Mouse (Mus musculus): Measurements from ENCODE around the gene Vps13d. TPM values are rescaled to one million over a fixed set of nuclear protein-coding genes. Genes with fewer than 3 reads are reported as not detected.

Gene Vps13d
- polyA plus RNA-seq, 1 experiment from 2014 or later = 6.6 TPM

DNA sequence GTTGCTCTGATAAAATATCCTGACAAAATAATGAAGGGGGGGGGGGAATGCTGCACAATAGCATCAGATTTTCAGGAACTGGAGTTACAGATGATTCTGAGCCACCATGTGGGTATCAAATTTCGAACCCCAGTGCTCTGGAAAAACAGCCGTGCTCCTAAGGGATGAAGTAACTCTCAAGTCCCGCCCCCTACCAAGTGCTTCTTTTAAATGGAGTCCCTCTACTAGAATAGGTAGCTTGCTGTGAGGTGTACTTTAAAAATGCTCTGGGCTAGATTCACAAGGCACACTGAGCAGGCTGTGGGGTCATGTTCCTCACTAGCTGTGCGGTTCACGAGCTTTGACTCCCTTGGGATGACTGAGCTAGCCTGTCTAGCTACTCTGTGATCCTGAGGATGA is 14.9 kb upstream of the Vps13d start:
- no peaks in the 10 kb centered on the region for H3K36me3 ChIP-seq
- H3K4me2 ChIP-seq = no peak overlapping the region
- 0 out of 2 replicates have a peak, but pooled peaks cover 2% of the 10 kb centered on the region for H3K4me1 ChIP-seq
- WGBS = 38% methylated on average over 5 of the region's 5 CpGs
- ATAC-seq (ENCODE audit: extremely low read depth, insufficient number of reproducible peaks, low FRiP score, low TSS enrichment) = no peak
- H3K4me3 ChIP-seq = no peak overlapping the region
- no peaks in the 10 kb centered on the region for H3K9me3 ChIP-seq
- no peaks in the 10 kb centered on the region for H3K27me3 ChIP-seq (replicated peaks)
- no peak overlapping the region for H3K27ac ChIP-seq (replicated peaks)
- no peak overlapping the region for H3K9ac ChIP-seq

GRCm38 (mm10) chr4:145209076-145209689 is 14.4 kb upstream of the Vps13d start:
- Histone ChIP-seq H3K9me3 (no peaks in the 10 kb centered on the region), H3K9ac (no peak overlapping the region), H3K4me2 (no peak overlapping the region), H3K27me3 (replicated peaks) (no peaks in the 10 kb centered on the region), H3K4me1 (no peaks in the 10 kb centered on the region), H3K27ac (replicated peaks) (no peak overlapping the region), H3K36me3 (no peaks in the 10 kb centered on the region), H3K4me3 (no peak overlapping the region)
- 61% methylated on average over 6 of the region's 6 CpGs for WGBS
- no peak for ATAC-seq (ENCODE audit: extremely low read depth, insufficient number of reproducible peaks, low FRiP score, low TSS enrichment)

- Histone ChIP-seq H3K4me1 (no peaks in the 10 kb centered on the region), H3K9me3 (no peaks in the 10 kb centered on the region), H3K4me2 (no peak overlapping the region), H3K9ac (no peak overlapping the region), H3K4me3 (no peak overlapping the region), H3K27ac (replicated peaks) (no peak overlapping the region), H3K36me3 (no peaks in the 10 kb centered on the region), H3K27me3 (replicated peaks) (no peaks in the 10 kb centered on the region)
- no peak for ATAC-seq (ENCODE audit: extremely low read depth, insufficient number of reproducible peaks, low FRiP score, low TSS enrichment)
- 70% methylated on average over 3 of the region's 3 CpGs for WGBS
Measured at GRCm38 (mm10) chr4:145207718-145208371, 13.0 kb upstream of the Vps13d start.

GRCm38 (mm10) chr4:145204779-145205178 is 10.0 kb upstream of the Vps13d start:
- ATAC-seq (ENCODE audit: extremely low read depth, insufficient number of reproducible peaks, low FRiP score, low TSS enrichment) = no peak
- no peaks in the 10 kb centered on the region for H3K27me3 ChIP-seq (replicated peaks)
- no peak overlapping the region for H3K27ac ChIP-seq (replicated peaks)
- H3K4me3 ChIP-seq = no peak overlapping the region
- WGBS = 81% methylated on average over 8 of the region's 8 CpGs
- H3K4me1 ChIP-seq = peaks cover 12% of the 10 kb centered on the region
- no peak overlapping the region for H3K4me2 ChIP-seq
- H3K9me3 ChIP-seq = no peaks in the 10 kb centered on the region
- no peaks in the 10 kb centered on the region for H3K36me3 ChIP-seq
- H3K9ac ChIP-seq = no peak overlapping the region

- Histone ChIP-seq H3K27me3 (replicated peaks) (no peaks in the 10 kb centered on the region), H3K4me3 (no peak overlapping the region), H3K4me1 (peaks cover 17% of the 10 kb centered on the region), H3K9ac (no peak overlapping the region), H3K27ac (replicated peaks) (no peak overlapping the region), H3K4me2 (no peak overlapping the region), H3K9me3 (no peaks in the 10 kb centered on the region), H3K36me3 (no peaks in the 10 kb centered on the region)
- no peak for ATAC-seq (ENCODE audit: extremely low read depth, insufficient number of reproducible peaks, low FRiP score, low TSS enrichment)
- WGBS = 58% methylated on average over 2 of the region's 2 CpGs
Measured at GRCm38 (mm10) chr4:145203305-145203704, 8.5 kb upstream of the Vps13d start.

- no peak for ATAC-seq (ENCODE audit: extremely low read depth, insufficient number of reproducible peaks, low FRiP score, low TSS enrichment)
- H3K27me3 ChIP-seq (replicated peaks) = no peaks in the 10 kb centered on the region
- peaks cover 17% of the 10 kb centered on the region for H3K4me1 ChIP-seq
- no peaks in the 10 kb centered on the region for H3K9me3 ChIP-seq
- no peak overlapping the region; the same call in 1 of the 2 replicates for H3K27ac ChIP-seq (replicated peaks)
- no peak overlapping the region for H3K9ac ChIP-seq
- H3K4me2 ChIP-seq = no peak overlapping the region
- no peaks in the 10 kb centered on the region for H3K36me3 ChIP-seq
- WGBS = 56% methylated on average over 3 of the region's 3 CpGs
- no peak overlapping the region for H3K4me3 ChIP-seq
Measured at GRCm38 (mm10) chr4:145201424-145201823, 6.6 kb upstream of the Vps13d start.

GRCm38 (mm10) chr4:145199982-145200699 is 5.3 kb upstream of the Vps13d start:
- no peaks in the 10 kb centered on the region for H3K9me3 ChIP-seq
- no peaks in the 10 kb centered on the region for H3K27me3 ChIP-seq (replicated peaks)
- peak overlapping the region; percentile 4; the same call in 1 of the 2 replicates for H3K9ac ChIP-seq
- H3K36me3 ChIP-seq = no peaks in the 10 kb centered on the region
- no peak for ATAC-seq (ENCODE audit: extremely low read depth, insufficient number of reproducible peaks, low FRiP score, low TSS enrichment)
- WGBS = 17% methylated on average over 11 of the region's 11 CpGs
- peak overlapping the region; percentile 66 for H3K27ac ChIP-seq (replicated peaks)
- H3K4me3 ChIP-seq = no peak overlapping the region
- peak overlapping the region; percentile 40 for H3K4me2 ChIP-seq
- peaks cover 18% of the 10 kb centered on the region for H3K4me1 ChIP-seq

- H3K4me1 ChIP-seq = peaks cover 39% of the 10 kb centered on the region
- 79% methylated on average over 4 of the region's 4 CpGs for WGBS
- no peak overlapping the region for H3K4me3 ChIP-seq
- H3K36me3 ChIP-seq = no peaks in the 10 kb centered on the region
- no peaks in the 10 kb centered on the region for H3K27me3 ChIP-seq (replicated peaks)
- H3K9me3 ChIP-seq = no peaks in the 10 kb centered on the region
- no peak overlapping the region for H3K9ac ChIP-seq
- no peak overlapping the region for H3K4me2 ChIP-seq
- ATAC-seq (ENCODE audit: extremely low read depth, insufficient number of reproducible peaks, low FRiP score, low TSS enrichment) = no peak
- no peak overlapping the region for H3K27ac ChIP-seq (replicated peaks)
Measured at GRCm38 (mm10) chr4:145196586-145196985, 1.8 kb upstream of the Vps13d start.

DNA sequence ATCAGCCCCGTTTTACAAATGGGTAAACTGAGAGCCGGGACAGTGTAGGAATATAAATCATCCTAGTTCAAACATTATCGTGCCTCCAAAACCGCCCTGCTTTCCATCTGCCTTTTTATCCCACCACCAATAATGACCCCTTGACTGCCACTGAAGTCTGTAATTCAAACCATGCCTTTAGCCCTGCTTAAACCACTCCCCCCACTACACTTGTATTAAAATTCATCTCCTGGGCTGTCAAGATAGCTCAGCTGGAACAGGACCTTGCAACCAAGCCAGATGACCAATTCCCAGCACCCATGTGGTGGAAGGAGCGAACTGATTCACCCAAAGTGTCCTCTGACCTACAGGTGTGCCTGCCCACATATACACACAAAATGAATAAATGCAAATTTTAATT is 367 bp upstream of the Vps13d start:
- H3K27me3 ChIP-seq (replicated peaks) = no peaks in the 10 kb centered on the region
- no peak overlapping the region for H3K27ac ChIP-seq (replicated peaks)
- WGBS = 18% methylated on average over 5 of the region's 5 CpGs
- H3K36me3 ChIP-seq = peaks cover 10% of the 10 kb centered on the region
- ATAC-seq (ENCODE audit: extremely low read depth, insufficient number of reproducible peaks, low FRiP score, low TSS enrichment) = no peak
- H3K9ac ChIP-seq = peak overlapping the region; percentile 13; the same call in 1 of the 2 replicates
- H3K4me1 ChIP-seq = peaks cover 31% of the 10 kb centered on the region
- H3K4me3 ChIP-seq = peak overlapping the region; percentile 99
- H3K4me2 ChIP-seq = peak overlapping the region; percentile 29
- no peaks in the 10 kb centered on the region for H3K9me3 ChIP-seq

- Histone ChIP-seq H3K36me3 (peaks cover 21% of the 10 kb centered on the region), H3K9ac (peak overlapping the region; percentile 95), H3K4me1 (peaks cover 22% of the 10 kb centered on the region), H3K9me3 (no peaks in the 10 kb centered on the region), H3K4me2 (peak overlapping the region; percentile 88), H3K27ac (replicated peaks) (peak overlapping the region; percentile 95), H3K27me3 (replicated peaks) (no peaks in the 10 kb centered on the region), H3K4me3 (peak overlapping the region; percentile 99)
- WGBS = under 1% methylated on average over 10 of the region's 10 CpGs
- peak; percentile 20; the same call in 1 of the 2 replicates for ATAC-seq (ENCODE audit: extremely low read depth, insufficient number of reproducible peaks, low FRiP score, low TSS enrichment)
Measured at GRCm38 (mm10) chr4:145193991-145194511, 754 bp downstream of the Vps13d start.

DNA sequence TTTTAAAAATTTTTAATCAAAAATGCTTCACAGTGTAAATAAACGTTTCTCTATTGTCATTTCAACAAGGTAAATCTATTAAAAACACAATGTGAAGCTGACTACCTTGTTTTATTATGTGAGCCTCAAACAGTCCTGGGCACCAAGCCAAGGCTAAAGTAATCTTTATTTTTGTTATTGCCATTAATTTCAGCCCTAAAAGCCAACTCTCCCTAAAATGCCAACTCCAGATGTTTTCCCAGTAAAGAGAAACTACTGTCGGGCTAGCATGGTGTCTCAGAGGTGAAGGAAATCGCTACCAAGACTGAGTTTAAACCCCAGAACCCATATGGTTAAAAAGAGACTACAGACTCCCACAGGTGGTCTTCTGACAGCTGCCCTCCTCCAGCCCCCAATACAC is 1.4 kb downstream of the Vps13d start:
- H3K36me3 ChIP-seq = peaks cover 26% of the 10 kb centered on the region
- H3K4me2 ChIP-seq = peak overlapping the region; percentile 88
- H3K4me1 ChIP-seq = peaks cover 22% of the 10 kb centered on the region
- ATAC-seq (ENCODE audit: extremely low read depth, insufficient number of reproducible peaks, low FRiP score, low TSS enrichment) = no peak
- H3K27ac ChIP-seq (replicated peaks) = peak overlapping the region; percentile 95
- 39% methylated on average over 3 of the region's 3 CpGs for WGBS
- peak overlapping the region; percentile 99 for H3K4me3 ChIP-seq
- H3K9me3 ChIP-seq = no peaks in the 10 kb centered on the region
- H3K9ac ChIP-seq = peak overlapping the region; percentile 95
- no peaks in the 10 kb centered on the region for H3K27me3 ChIP-seq (replicated peaks)
